Mouse (Mus musculus): ENCODE measurements around the gene Olfr1291-ps1. TPM values are rescaled to one million over a fixed set of nuclear protein-coding genes. Genes with fewer than 3 reads are reported as not detected.

Olfr1291-ps1 gene
- polyA plus RNA-seq, 1 experiment from 2014 or later = not detected

Other genes with a start within 250 kb of the Olfr1291-ps1 start
- not detected in 2 replicates for gene Olfr1276, start 242.7 kb upstream of the Olfr1291-ps1 start, polyA plus RNA-seq (2014; fragmentation: Nextera tagmentation; extraction: Ambion mirVana)
- gene Olfr1277, start 223.1 kb upstream of the Olfr1291-ps1 start, polyA plus RNA-seq (2014; fragmentation: Nextera tagmentation; extraction: Ambion mirVana) = not detected in 2 replicates
- gene Olfr1278, start 207.0 kb upstream of the Olfr1291-ps1 start, polyA plus RNA-seq (2014; fragmentation: Nextera tagmentation; extraction: Ambion mirVana) = not detected in 2 replicates
- 0.04 TPM in 1 of 2 replicates, not detected in the other for gene Olfr1279, start 196.5 kb upstream of the Olfr1291-ps1 start, polyA plus RNA-seq (2014; fragmentation: Nextera tagmentation; extraction: Ambion mirVana)
- gene Olfr1280, start 183.2 kb upstream of the Olfr1291-ps1 start, polyA plus RNA-seq (2014; fragmentation: Nextera tagmentation; extraction: Ambion mirVana) = not detected in 2 replicates
- gene Olfr1281, start 170.7 kb upstream of the Olfr1291-ps1 start, polyA plus RNA-seq (2014; fragmentation: Nextera tagmentation; extraction: Ambion mirVana) = not detected in 2 replicates
- gene Olfr1282, start 161.1 kb upstream of the Olfr1291-ps1 start, polyA plus RNA-seq (2014; fragmentation: Nextera tagmentation; extraction: Ambion mirVana) = not detected in 2 replicates
- not detected in 2 replicates for gene Olfr1283, start 130.4 kb upstream of the Olfr1291-ps1 start, polyA plus RNA-seq (2014; fragmentation: Nextera tagmentation; extraction: Ambion mirVana)
- not detected in 2 replicates for gene Olfr1284, start 121.7 kb upstream of the Olfr1291-ps1 start, polyA plus RNA-seq (2014; fragmentation: Nextera tagmentation; extraction: Ambion mirVana)
- not detected in 2 replicates for gene Olfr1286, start 74.1 kb upstream of the Olfr1291-ps1 start, polyA plus RNA-seq (2014; fragmentation: Nextera tagmentation; extraction: Ambion mirVana)
- not detected in 2 replicates for gene Olfr1287, start 48.0 kb upstream of the Olfr1291-ps1 start, polyA plus RNA-seq (2014; fragmentation: Nextera tagmentation; extraction: Ambion mirVana)
- gene Olfr1288, start 23.1 kb upstream of the Olfr1291-ps1 start, polyA plus RNA-seq (2014; fragmentation: Nextera tagmentation; extraction: Ambion mirVana) = not detected in 2 replicates
- not detected in 2 replicates for gene Olfr1289, start 16.4 kb upstream of the Olfr1291-ps1 start, polyA plus RNA-seq (2014; fragmentation: Nextera tagmentation; extraction: Ambion mirVana)
- gene Olfr1290, start 3.4 kb upstream of the Olfr1291-ps1 start, polyA plus RNA-seq (2014; fragmentation: Nextera tagmentation; extraction: Ambion mirVana) = 0.16 TPM in 1 of 2 replicates, not detected in the other
- gene Olfr1293-ps, start 28.0 kb downstream of the Olfr1291-ps1 start, polyA plus RNA-seq (2014; fragmentation: Nextera tagmentation; extraction: Ambion mirVana) = not detected in 2 replicates
- gene Olfr1294, start 43.1 kb downstream of the Olfr1291-ps1 start, polyA plus RNA-seq (2014; fragmentation: Nextera tagmentation; extraction: Ambion mirVana) = not detected in 2 replicates
- not detected in 2 replicates for gene Olfr1295, start 72.5 kb downstream of the Olfr1291-ps1 start, polyA plus RNA-seq (2014; fragmentation: Nextera tagmentation; extraction: Ambion mirVana)
- gene Olfr1297, start 129.3 kb downstream of the Olfr1291-ps1 start, polyA plus RNA-seq (2014; fragmentation: Nextera tagmentation; extraction: Ambion mirVana) = not detected in 2 replicates
- not detected in 2 replicates for gene Olfr1298, start 152.0 kb downstream of the Olfr1291-ps1 start, polyA plus RNA-seq (2014; fragmentation: Nextera tagmentation; extraction: Ambion mirVana)
- not detected in 2 replicates for gene Olfr1299, start 164.2 kb downstream of the Olfr1291-ps1 start, polyA plus RNA-seq (2014; fragmentation: Nextera tagmentation; extraction: Ambion mirVana)

All from midbrain, embryonic 11.5 days (tissue).